Mouse (Mus musculus): Measurements from ENCODE around the gene Wdr78.

- TF ChIP-seq CTCF (IDR thresholded peaks at IDR 0.05; ENCODE audit: borderline replicate concordance, extremely low read depth, insufficient read depth, insufficient read length) (no peak), POLR2A (IDR thresholded peaks at IDR 0.05; ENCODE audit: borderline replicate concordance, extremely low read depth, insufficient read depth, insufficient read length, poor library complexity, severe bottlenecking) (no peak)
Observed at GRCm38 (mm10) chr4:103048046-103048445, 66.3 kb downstream of the Wdr78 start.

Data from brain, embryonic 14.5 days (tissue).